Mouse (Mus musculus): ENCODE measurements around the gene Inafm2.

Gene Inafm2

DNA sequence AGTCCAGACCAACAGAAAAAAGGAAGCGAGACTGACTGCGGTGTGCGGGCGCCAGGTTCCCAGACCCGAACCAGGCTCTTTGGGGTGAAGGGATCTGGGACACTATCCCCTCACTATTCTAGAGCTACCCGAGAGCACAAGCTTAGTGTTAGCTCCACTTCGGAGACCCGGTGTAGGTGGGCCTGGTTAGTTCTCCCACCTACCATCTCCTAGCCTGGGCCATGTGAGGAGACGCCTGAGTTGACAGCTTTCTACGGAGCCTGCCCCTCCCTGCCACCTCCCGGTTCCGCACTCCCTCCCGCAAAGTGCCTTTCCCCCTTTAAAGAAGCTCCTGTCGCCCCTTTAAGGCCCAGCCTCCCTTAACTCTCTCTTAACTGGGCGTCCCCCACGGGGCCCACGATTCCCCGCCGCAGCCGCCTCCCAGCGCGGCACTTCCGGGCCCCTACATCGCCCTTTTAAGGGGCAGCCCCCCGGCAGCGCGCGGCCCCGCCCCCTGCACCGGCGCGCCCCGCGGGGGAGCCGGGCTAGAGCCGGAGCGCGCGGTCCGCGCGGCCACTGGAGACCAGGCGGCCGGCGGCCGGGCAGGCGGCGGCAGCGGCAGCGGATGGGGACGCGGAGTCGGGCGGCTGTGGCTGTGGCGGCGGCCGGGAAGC lies at the start of gene Inafm2:
Inafm2 (plus strand) TSS at position 527 of the 653 bp plus-strand sequence.
- in situ Hi-C loops (cut with MboI, MseI) = no loop called here

DNA sequence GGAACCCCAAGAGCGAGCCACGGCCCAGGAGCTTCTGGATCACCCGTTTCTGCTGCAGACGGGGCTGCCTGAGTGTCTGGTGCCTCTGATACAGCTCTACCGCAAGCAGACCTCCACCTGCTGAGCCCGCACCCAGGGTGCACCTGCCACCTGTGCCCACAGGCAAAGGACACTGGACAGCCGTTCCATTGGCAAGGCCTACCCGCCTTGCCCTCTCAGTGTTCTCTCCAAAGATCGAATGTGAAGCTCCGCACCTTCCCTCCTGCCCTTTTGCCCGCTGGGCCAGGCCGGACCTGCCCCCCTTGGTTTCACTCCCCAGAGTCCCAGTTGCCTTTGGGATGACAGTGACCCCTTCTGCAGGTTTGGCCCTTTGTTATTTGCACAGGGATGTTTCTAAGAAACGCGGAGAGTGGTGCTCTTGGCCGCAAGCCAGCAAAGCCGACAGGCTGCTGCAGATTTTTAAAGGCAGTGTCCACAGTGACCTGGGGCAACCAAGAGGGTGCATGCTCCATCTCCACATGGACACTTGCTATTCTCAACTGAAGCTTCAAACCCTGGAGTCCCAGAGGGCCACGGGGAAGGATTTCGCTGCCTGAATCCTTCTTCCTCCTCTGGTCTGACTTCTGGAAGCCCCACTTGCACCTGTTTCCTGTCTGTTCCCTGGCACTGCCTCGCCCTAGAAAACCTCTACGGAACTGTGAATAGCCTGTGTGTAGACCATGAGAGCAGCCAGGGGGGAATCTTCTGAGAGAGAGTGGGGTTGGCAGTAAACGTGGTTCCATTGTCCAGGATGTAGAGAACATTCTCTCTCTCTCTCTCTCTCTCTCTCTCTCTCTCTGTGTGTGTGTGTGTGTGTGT lies 48.9 kb upstream of the Inafm2 start:
- in situ Hi-C loops (cut with MboI, MseI) = no loop called here

GRCm38 (mm10) chr2:118697311-118697877 lies 48.2 kb upstream of the Inafm2 start:
- in situ Hi-C loops (cut with MboI, MseI) = no loop called here

DNA sequence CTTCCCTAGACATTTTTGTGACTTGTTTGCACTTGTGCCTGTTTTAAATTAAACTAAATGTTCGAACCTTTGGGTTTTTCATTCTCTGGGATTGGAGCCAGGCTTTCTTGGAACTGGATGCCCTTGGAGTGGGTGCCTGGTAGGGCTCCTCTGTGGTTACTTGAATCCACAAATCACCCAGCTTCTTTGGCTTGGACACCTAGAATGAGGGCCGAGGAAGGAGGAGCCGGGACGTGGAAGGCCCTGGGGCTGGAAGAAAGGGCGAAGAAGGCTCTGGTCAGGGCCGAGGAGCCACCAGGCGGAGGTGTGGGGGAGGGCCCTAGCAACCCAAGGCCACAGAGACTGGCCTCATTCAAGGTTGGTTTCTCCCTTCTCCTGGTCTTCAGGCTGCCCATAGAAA lies 47.6 kb upstream of the Inafm2 start:
- in situ Hi-C loops (cut with MboI, MseI) = no loop called here

DNA sequence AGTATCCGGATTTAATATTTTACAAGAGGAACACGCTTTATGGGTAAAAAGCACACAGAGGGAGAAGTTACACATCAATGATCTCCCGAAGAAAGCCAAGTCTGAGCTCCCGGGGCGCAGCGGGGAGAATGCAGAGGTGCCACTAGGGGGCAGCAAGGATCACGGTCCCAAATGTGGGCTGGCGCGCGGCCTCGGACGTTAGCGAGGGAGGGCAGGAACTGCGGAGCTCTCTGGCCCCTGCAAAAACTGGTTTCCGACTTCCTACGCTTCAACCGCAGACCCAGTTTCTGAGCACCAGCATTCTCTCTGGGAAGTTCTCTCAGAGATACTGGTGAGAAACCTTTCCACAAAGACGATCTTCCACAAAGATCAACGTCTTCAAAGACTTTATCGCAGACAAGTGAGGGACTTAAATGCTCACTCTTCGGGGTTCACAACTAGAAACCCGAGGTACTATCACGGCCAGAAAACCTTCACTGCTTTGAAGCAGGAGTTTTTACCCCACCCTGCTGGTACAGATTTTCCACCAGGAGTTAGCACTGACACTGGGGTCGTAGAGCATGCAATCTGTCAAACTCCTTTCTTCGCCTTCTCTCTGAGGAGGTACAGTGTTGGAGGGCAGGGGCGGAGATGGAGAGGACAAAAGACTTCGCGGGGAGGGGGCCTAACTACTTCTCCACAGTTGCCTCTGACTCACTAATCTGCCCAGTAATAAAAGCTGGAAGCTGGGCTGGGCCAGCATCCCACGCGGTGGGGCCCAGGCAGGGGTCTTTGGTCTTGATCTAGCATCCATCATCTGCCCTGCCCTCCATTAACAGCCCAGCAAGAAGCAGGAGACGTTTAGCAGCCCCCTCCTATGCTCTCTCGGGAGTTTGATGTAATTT lies 45.1 kb upstream of the Inafm2 start:
- in situ Hi-C loops (cut with MboI, MseI) = loop anchor here (5.0 kb wide), 1 partner anchor 57 kb away; no protein-coding TSS in a partner anchor

GRCm38 (mm10) chr2:118701161-118701560 lies 44.4 kb upstream of the Inafm2 start:
- in situ Hi-C loops (cut with MboI, MseI) = loop anchor here (5.0 kb wide), 1 partner anchor 56 kb away; no protein-coding TSS in a partner anchor

DNA sequence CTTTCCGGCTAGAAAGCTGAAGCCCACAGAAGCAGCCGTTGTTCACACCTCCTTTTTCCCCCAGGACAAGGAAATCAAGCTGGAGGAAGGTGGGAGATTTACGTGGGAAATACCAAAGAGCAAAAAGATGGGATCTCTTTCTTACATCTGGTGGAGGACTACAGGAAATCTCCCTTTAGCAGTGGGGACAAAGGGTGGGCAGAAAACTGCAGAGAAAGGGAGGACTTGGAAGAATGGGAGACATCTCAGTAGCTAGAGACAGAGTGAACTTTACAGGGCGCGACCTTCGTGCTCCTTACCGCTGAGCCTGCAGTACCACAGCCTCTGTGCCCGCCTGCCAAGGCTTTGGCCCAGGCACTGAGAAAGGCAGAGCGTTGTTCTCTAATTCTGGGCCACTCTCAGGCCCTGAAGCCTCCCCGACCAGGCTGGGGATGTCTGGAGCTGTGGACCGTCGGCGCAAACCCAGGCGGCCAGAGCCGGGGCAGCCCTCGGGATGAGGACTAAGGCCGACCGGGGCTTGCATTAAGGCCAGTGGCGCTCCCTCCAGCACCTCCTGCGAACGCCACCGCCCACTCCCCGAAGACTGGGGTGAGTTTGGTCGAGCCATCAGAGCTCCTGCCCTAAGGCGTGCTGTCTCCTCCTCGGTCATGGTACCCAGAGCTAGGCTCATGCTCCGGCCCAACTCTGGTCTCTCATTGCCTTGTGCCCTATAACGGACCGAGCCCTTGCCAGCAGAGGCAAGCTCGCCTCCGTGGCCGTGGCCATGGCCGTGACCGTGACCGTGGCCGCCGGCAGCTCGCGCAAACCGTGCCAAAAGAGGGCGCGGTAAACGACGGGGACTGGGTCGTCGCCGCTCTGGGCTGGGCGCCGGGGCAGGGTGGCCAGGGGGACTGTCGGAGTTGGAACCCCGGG lies 43.3 kb upstream of the Inafm2 start:
- in situ Hi-C loops (cut with MboI, MseI) = loop anchor here (5.0 kb wide), 1 partner anchor 55 kb away; no protein-coding TSS in a partner anchor

DNA sequence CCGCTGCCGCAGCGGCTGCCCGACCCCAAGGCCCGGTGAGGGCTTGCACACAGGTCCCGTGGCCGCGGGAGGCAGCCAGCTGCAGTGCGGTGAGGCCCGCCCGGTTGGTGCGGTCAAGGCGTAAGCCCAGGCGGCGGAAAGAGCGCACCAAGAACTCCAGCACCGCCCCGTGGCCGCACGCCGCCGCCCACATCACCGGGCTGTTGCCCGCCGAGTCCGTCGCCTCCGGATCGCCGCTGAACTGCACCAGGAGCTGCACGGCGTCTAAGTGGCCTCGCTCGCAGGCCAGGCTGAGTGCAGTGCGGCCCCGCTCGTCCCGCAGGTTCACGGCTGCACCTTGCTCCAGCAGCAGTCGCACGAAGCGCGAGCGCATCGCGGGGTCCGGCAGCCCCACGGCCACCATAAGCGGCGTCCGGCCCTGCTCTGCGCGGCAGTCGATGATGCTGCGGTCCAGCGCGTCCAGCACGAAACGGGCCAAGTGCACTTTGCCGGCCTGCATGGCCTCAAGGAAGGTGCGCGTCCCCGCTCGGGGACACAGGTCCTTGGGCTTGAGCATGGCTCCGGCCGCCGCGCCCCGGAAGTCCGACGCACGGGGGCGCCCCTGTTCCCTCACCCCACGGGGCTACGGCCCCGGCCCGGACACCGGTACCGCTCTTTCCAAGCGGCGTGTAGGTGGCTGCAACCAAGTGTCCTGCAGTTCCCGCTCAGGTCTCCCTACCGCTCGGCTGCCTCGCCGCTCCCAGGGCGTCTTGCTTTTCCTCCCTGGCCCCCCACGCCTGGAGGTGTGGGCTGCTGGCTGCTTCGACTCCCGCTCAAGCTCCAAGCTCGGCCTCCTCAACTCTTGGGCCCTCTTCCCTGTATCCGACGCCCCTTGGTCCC lies 42.4 kb upstream of the Inafm2 start:
- in situ Hi-C loops (cut with MboI, MseI) = loop anchor here (5.0 kb wide), 1 partner anchor 54 kb away; no protein-coding TSS in a partner anchor

GRCm38 (mm10) chr2:118703913-118704730 lies 41.4 kb upstream of the Inafm2 start, which contains the start of gene Ankrd63:
Gene Ankrd63, minus strand, starts transcription at chr2:118703963.
- in situ Hi-C loops (cut with MboI, MseI) = loop anchor here (5.0 kb wide), 1 partner anchor 53 kb away; no protein-coding TSS in a partner anchor

DNA sequence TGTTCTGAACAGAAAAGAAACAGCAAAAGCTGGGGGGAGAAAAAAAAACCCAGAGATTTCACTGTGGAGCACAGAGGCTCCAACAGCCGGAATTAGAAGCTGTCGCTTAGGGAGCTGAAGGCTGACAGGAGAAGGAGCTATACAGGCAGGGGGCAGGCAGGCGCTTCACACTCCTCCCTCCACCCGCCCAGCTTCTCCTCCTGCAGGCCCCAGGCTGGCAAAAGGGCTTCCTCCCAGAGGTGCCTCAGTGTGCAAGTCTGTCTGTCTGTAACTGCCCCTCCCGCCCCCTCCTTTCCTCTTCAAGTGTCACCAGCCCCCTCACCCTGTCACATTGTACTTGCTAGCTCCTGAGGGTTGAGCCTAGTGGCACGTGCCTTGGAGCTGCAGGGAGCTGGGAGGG lies 39.1 kb upstream of the Inafm2 start:
- in situ Hi-C loops (cut with MboI, MseI) = no loop called here

DNA sequence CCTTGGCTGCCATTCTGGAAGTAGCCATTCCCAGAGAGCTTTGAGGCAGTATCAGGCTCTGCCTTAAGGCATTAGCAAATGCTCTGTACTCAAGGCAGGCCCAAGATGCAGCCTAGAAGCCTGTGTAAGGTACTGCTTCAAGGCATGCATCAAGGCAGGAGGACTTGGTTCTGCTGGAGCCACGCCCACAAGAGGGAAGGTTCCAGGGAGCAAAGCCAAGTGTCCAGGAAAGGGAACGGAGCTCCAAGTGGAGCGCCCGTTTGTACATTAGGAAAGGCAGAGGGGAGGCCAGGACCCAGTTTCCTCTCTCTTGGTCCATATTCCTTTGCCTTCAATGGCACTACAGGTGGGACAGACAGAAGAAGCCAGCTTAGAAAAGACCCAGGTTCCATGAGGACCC lies 37.1 kb upstream of the Inafm2 start:
- in situ Hi-C loops (cut with MboI, MseI) = no loop called here

DNA sequence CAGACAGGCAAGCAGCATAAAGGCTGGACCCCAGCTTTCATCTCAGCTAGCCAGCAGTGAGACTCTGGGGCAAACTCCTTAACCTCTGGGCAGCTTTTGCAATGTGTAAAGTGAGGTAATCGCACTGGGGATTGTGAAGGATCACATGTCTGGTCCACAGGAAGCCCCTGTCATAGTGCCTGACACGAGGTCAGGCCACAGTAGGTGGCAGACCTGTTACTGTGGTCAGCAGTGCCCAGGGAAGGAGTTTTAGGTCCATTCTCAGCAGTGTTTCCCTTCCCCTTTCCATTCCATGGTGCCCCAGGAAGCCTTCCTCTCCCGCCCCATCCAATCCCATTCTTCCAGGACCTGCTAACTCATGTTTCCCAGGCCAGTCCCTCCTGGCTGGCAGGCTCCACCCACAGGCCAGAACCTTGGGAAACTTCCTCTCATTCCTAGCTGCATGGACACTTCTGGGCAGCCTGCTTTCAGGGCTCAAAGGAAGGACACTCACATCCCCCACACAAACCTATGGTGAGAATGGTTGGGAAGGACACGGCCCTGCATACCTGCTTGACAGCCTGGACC lies 35.8 kb upstream of the Inafm2 start:
- in situ Hi-C loops (cut with MboI, MseI) = no loop called here

DNA sequence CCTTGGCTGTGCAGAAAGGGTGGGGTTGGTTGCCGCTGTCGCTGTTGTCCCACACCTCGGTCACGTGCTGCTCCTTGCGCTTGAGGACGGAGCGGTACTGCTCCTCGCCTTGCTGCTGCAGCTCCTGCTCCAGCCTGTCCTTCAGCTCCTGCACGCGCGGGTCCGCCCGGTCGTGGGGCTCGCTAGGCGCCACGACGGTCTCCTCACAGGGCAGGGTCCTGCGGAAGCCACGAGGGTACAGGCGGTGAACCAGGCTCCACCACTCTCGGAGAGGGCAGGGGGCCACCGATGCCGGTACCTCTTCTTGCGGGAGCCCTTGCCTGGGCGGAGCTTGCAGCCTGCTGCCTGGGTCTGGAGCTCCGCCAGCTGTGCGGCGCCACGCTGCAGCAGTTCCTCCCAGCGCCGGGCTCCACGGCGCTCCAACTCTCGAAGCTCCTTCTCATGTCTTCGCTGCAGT lies 34.5 kb upstream of the Inafm2 start:
- in situ Hi-C loops (cut with MboI, MseI) = no loop called here

- in situ Hi-C loops (cut with MboI, MseI) = no loop called here
These were observed 31.9 kb upstream of the Inafm2 start for GRCm38 (mm10) chr2:118713631-118714030.

- in situ Hi-C loops (cut with MboI, MseI) = no loop called here
These were observed 31.3 kb upstream of the Inafm2 start for GRCm38 (mm10) chr2:118714230-118714629.

DNA sequence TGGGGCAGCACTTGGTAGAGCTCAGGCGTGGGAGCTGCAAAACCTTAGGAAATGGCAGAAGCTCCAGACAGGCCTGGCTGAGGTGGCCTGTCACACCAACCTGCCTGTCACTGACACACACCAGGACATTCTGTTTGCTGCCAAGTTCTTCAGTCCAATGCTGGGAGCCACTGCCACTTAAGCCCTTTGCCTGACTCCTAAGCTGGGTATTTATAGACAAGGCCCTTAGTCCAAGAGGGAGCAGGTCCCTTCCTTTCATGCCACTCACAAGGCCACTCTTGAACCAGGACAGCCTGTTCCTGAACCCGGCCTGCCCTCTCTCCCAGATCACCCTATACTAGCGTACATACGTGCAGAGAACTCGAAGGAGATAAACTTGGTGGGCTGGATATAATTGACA lies 28.9 kb upstream of the Inafm2 start:
- in situ Hi-C loops (cut with MboI, MseI) = no loop called here

- in situ Hi-C loops (cut with MboI, MseI) = no loop called here
These were observed 21.7 kb upstream of the Inafm2 start for GRCm38 (mm10) chr2:118723693-118724486.

Data from regulatory T cell (primary cell).